Mouse (Mus musculus): ENCODE results near the gene Dab2ip. TPM values are rescaled to one million over a fixed set of nuclear protein-coding genes. Genes with fewer than 3 reads are reported as not detected.

The Dab2ip gene
- total and polyA plus RNA-seq, 3 experiments: 4.0 to 9.9 TPM; not detected in 1

GRCm38 (mm10) chr2:35713460-35713859, 155.4 kb downstream of the Dab2ip start:
- no peak overlapping the region for H3K27ac ChIP-seq (ENCODE audit: control insufficient read depth, low read depth, low read length)
- no peak for DNase-seq (ENCODE audit: low read depth, low spot score)
- H3K4me3 ChIP-seq (ENCODE audit: control insufficient read depth in 1 of 2, insufficient read depth in 1 of 2, low read depth in 2 of 2, low read length in 2 of 2): no peak overlapping the region
- H3K4me1 ChIP-seq (ENCODE audit: control insufficient read depth in 1 of 2, insufficient read depth in 2 of 2, low read length in 2 of 2): peaks cover 12 to 25% of the 10 kb centered on the region in 2 experiments; a peak in 3 of 4 replicates
- TF ChIP-seq POLR2AphosphoS5 (IDR thresholded peaks at IDR 0.05; ENCODE audit: borderline replicate concordance, low read depth, low read length): no peak
- TF ChIP-seq MAFK (IDR thresholded peaks at IDR 0.05; ENCODE audit: borderline replicate concordance, low read depth, low read length): no peak
- no peak for TF ChIP-seq MEF2A (IDR thresholded peaks at IDR 0.05; ENCODE audit: extremely low read depth, insufficient replicate concordance, low read depth, low read length, poor library complexity, severe bottlenecking)
- TF ChIP-seq MYB (IDR thresholded peaks at IDR 0.05; ENCODE audit: low read depth, low read length): no peak
- no peak for TF ChIP-seq JUND (IDR thresholded peaks at IDR 0.05; ENCODE audit: low read depth, low read length)
- no peak for TF ChIP-seq ETS1 (IDR thresholded peaks at IDR 0.05; ENCODE audit: low read depth, low read length)
- no peak for TF ChIP-seq SMC3 (IDR thresholded peaks at IDR 0.05; ENCODE audit: low read depth, low read length)
- no peak for TF ChIP-seq NELFE (IDR thresholded peaks at IDR 0.05; ENCODE audit: low read depth, low read length)
- no peak for TF ChIP-seq CTCF (IDR thresholded peaks at IDR 0.05 in 2 of 3, conservative IDR thresholded peaks at IDR 0.05 in 1 of 3; ENCODE audit: control insufficient read depth in 1 of 3, insufficient read depth in 1 of 3, low read depth in 2 of 3, low read length in 3 of 3, poor library complexity in 1 of 3, severe bottlenecking in 1 of 3)
- TF ChIP-seq MXI1 (IDR thresholded peaks at IDR 0.05; ENCODE audit: low read depth, low read length): no peak
- TF ChIP-seq USF2 (IDR thresholded peaks at IDR 0.05; ENCODE audit: borderline replicate concordance in 1 of 2, insufficient read depth in 1 of 2, low read depth in 1 of 2, low read length in 2 of 2): no peak
- no peaks in the 10 kb centered on the region for H3K27me3 ChIP-seq (ENCODE audit: control insufficient read depth in 1 of 2, insufficient read depth in 2 of 2, low read length in 2 of 2)
- no peaks in the 10 kb centered on the region for H3K79me2 ChIP-seq (ENCODE audit: control insufficient read depth, insufficient read depth, low read length, poor library complexity)
- no peak overlapping the region for H3K9ac ChIP-seq (ENCODE audit: control insufficient read depth, low read depth, low read length, poor library complexity, severe bottlenecking)
- no peaks in the 10 kb centered on the region for H3K9me3 ChIP-seq (replicated peaks; ENCODE audit: insufficient read depth, low read length)
- peaks cover 0 to 19% of the 10 kb centered on the region in 2 experiments; a peak in 2 of 4 replicates for H3K36me3 ChIP-seq (ENCODE audit: control insufficient read depth in 1 of 2, insufficient read depth in 2 of 2, low read length in 2 of 2)

- Histone ChIP-seq H3K4me3 (ENCODE audit: control insufficient read depth in 1 of 2, insufficient read depth in 1 of 2, low read depth in 2 of 2, low read length in 2 of 2) (peak overlapping the region in 1 of 2 experiments; percentile 32; a peak in 1 of 4 replicates), H3K79me2 (ENCODE audit: control insufficient read depth, insufficient read depth, low read length, poor library complexity) (no peaks in the 10 kb centered on the region), H3K4me1 (ENCODE audit: control insufficient read depth in 1 of 2, insufficient read depth in 2 of 2, low read length in 2 of 2) (peaks cover 12 to 25% of the 10 kb centered on the region in 2 experiments; a peak in 3 of 4 replicates), H3K27me3 (ENCODE audit: control insufficient read depth in 1 of 2, insufficient read depth in 2 of 2, low read length in 2 of 2) (no peaks in the 10 kb centered on the region), H3K9ac (ENCODE audit: control insufficient read depth, low read depth, low read length, poor library complexity, severe bottlenecking) (peak overlapping the region; percentile 52), H3K27ac (ENCODE audit: control insufficient read depth, low read depth, low read length) (peak overlapping the region; percentile 90), H3K36me3 (ENCODE audit: control insufficient read depth in 1 of 2, insufficient read depth in 2 of 2, low read length in 2 of 2) (peaks cover 0 to 19% of the 10 kb centered on the region in 2 experiments; a peak in 2 of 4 replicates), H3K9me3 (replicated peaks; ENCODE audit: insufficient read depth, low read length) (no peaks in the 10 kb centered on the region)
- TF ChIP-seq ELF1 (IDR thresholded peaks at IDR 0.05; ENCODE audit: low read depth, low read length) (no peak), SMC3 (IDR thresholded peaks at IDR 0.05; ENCODE audit: low read depth, low read length) (no peak), CHD1 (IDR thresholded peaks at IDR 0.05; ENCODE audit: low read depth, low read length) (no peak), JUND (IDR thresholded peaks at IDR 0.05; ENCODE audit: low read depth, low read length) (no peak), SIN3A (IDR thresholded peaks at IDR 0.05; ENCODE audit: low read length) (no peak), RAD21 (IDR thresholded peaks at IDR 0.05; ENCODE audit: low read depth, low read length) (no peak), UBTF (IDR thresholded peaks at IDR 0.05; ENCODE audit: borderline replicate concordance, insufficient read depth, low read depth, low read length) (no peak), BHLHE40 (IDR thresholded peaks at IDR 0.05; ENCODE audit: borderline replicate concordance, low read depth, low read length) (no peak), MAFK (IDR thresholded peaks at IDR 0.05; ENCODE audit: borderline replicate concordance, low read depth, low read length) (no peak), POLR2AphosphoS2 (IDR thresholded peaks at IDR 0.05; ENCODE audit: low read length) (no peak), MAX (IDR thresholded peaks at IDR 0.05; ENCODE audit: low read length) (no peak), EP300 (IDR thresholded peaks at IDR 0.05; ENCODE audit: low read depth in 1 of 2, low read length in 2 of 2) (no peak), ZKSCAN1 (IDR thresholded peaks at IDR 0.05; ENCODE audit: low read depth, low read length) (no peak), HCFC1 (IDR thresholded peaks at IDR 0.05; ENCODE audit: low read depth, low read length) (no peak), MEF2A (IDR thresholded peaks at IDR 0.05; ENCODE audit: extremely low read depth, insufficient replicate concordance, low read depth, low read length, poor library complexity, severe bottlenecking) (no peak), TAL1 (IDR thresholded peaks at IDR 0.05; ENCODE audit: low read length) (no peak), ZNF384 (IDR thresholded peaks at IDR 0.05; ENCODE audit: low read depth, low read length) (no peak)
- DNase-seq (ENCODE audit: low read depth, low spot score): peak; percentile 16
These were observed 156.7 kb downstream of the Dab2ip start for GRCm38 (mm10) chr2:35714742-35715167.
